Mouse (Mus musculus): ENCODE data around the gene Snap23.
"Not testable (repeated sequence)": the region's sequence is repeated elsewhere in the genome, so short reads cannot be mapped to it uniquely, and the experiment has no call there.

Snap23 gene

GRCm38 (mm10) chr2:120566886-120567797, at the start of gene Snap23:
Gene Snap23 (plus strand): TSS chr2:120567671.
- ATAC-seq (ENCODE audit: insufficient number of reproducible peaks, low FRiP score, low TSS enrichment): peak; percentile 97

GRCm38 (mm10) chr2:120518547-120519210, 48.8 kb upstream of the Snap23 start:
- no peak for ATAC-seq (ENCODE audit: insufficient number of reproducible peaks, low FRiP score, low TSS enrichment)

GRCm38 (mm10) chr2:120526771-120527170, 40.7 kb upstream of the Snap23 start:
- no peak for ATAC-seq (ENCODE audit: insufficient number of reproducible peaks, low FRiP score, low TSS enrichment)

DNA sequence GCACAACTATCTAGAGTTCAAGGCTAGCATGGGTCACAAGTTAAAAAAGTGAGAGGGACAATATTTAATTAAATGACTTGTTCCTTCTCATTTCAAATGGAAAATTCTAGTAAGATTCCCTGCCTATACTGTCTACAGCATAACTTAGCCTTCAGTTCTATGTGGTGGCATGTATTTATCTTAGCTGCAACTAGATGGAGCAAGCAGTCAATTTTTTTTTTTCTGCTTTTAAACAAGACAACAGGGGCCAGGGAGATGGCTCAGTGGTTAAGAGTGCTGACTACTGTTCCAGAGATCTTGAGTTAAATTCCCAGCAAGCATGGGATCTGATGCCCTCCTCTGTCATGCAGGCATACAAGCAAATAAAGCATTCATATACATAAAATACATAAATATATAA, 37.9 kb upstream of the Snap23 start:
- no peak for ATAC-seq (ENCODE audit: insufficient number of reproducible peaks, low FRiP score, low TSS enrichment)

DNA sequence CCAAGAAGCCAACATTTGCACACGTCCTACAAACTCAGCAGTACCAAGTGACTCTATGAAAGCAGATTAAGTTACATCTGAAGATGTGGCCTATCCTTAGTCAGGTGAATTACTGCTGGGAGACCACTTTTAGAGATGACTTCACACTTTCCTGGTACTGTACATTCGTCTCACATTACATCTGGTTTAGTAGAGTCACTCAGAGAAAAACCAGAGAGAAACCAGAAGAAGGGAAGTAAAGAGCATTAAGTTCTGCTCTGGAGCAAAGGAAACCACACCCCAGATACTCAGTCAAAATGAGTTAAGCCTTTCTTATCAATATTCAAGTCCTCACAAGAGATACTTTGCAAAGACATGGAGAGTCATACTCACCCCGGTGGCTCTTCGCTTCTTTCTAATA, 36.2 kb upstream of the Snap23 start:
- ATAC-seq (ENCODE audit: insufficient number of reproducible peaks, low FRiP score, low TSS enrichment): no peak

DNA sequence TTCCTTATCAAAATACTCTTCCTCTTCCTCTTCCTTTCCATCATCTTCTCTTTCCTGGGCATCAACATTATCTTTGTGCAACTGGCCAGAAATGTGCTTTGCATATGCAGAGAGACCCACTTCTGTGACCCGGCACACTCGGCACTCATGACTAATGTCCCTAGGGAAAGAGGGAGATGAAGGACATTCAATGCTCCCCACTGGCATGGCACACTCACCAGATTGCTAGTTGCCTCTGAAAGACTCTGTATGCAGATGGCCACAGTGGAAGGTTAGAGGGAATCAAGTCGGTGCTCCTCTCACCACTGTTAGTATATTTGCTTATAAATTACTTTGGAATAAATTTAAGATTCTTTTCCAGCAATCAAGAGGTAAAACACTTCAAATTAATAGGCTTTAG, 28.1 kb upstream of the Snap23 start:
- no peak for ATAC-seq (ENCODE audit: insufficient number of reproducible peaks, low FRiP score, low TSS enrichment)

GRCm38 (mm10) chr2:120539778-120540208, 27.7 kb upstream of the Snap23 start:
- no peak for ATAC-seq (ENCODE audit: insufficient number of reproducible peaks, low FRiP score, low TSS enrichment)

- ATAC-seq (ENCODE audit: insufficient number of reproducible peaks, low FRiP score, low TSS enrichment): no peak
Observed at GRCm38 (mm10) chr2:120544732-120545131, 22.7 kb upstream of the Snap23 start.

DNA sequence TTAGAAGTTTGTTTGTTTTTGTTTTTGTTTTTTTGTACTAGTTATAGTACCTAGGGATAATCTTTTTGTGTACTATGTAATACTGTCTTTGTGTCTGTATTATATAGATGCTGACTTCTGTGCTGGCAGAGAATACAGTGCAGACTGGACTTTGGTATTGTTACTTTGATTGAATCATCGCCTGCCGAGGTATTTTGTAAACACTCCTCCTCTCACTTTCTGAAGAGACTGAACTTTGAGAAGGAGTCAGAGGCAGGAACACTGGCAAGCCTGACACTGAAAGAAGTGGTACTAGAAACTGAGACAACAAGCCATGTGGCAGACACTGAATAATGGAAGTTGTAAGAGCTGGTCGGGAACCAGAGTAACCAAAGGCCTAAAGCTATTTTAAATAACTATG, 10.6 kb upstream of the Snap23 start:
- ATAC-seq (ENCODE audit: insufficient number of reproducible peaks, low FRiP score, low TSS enrichment): no peak

GRCm38 (mm10) chr2:120558813-120559212, 8.7 kb upstream of the Snap23 start:
- no peak for ATAC-seq (ENCODE audit: insufficient number of reproducible peaks, low FRiP score, low TSS enrichment)

DNA sequence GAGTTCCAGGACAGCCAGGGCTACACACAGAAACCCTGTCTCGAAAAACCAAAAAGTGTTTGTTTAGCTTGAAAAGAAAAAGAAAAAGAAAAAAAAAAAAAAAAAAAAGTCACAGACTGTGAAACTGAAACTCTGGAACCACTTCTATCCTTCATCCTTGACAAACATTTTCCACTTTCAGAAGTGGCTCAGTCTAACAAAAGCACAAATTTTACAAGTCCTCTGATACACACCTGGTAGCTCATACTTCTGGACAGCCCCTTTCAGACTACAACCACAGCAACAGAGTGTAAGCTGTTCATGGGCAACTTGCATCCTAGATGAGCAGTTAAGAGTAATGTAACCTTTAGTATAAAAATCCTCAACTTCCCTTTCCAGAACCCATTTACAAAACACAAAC, 5.9 kb upstream of the Snap23 start:
- no peak for ATAC-seq (ENCODE audit: insufficient number of reproducible peaks, low FRiP score, low TSS enrichment)

GRCm38 (mm10) chr2:120562859-120563234, 4.6 kb upstream of the Snap23 start:
- no peak for ATAC-seq (ENCODE audit: insufficient number of reproducible peaks, low FRiP score, low TSS enrichment)

DNA sequence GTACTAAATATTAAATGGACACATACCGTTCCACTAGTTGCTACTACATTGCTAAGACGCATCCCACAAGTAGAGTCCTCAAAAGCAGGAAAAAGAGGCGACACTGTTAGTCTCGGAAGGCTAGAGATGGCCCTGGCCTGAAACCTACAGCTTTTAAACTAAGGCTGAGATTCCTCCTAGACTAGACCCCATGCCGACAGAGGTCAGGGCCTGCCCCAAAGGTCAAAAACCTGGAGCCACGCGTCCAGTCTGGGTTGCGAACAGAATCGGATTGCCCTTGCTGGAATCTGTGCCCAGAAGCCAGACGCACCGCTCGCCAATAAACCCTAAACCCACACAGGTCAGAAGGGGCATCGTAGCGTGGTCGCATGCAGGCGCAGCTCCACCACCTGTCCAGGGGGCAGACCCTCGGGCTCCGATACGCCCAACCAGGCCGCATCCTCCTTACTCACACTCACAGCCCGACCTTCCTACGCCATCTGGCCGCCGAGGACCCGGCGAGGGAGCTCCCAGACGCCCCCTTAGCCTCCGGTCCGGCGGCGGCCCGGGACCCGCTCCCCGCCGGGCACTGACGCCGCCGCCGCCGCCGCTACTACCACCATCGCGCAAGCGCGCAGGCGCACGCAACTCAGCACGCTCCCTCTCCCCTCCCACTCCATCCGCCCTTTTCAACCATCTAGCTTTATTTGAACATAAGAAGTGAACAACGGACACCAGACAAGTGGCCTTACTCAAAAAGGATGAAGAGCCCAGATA, 4.1 kb upstream of the Snap23 start, which contains the start of gene Zfp106:
Gene Zfp106 (minus strand): TSS at position 609 of the 756 bp plus-strand sequence.
- ATAC-seq (ENCODE audit: insufficient number of reproducible peaks, low FRiP score, low TSS enrichment): peak; percentile 73

DNA sequence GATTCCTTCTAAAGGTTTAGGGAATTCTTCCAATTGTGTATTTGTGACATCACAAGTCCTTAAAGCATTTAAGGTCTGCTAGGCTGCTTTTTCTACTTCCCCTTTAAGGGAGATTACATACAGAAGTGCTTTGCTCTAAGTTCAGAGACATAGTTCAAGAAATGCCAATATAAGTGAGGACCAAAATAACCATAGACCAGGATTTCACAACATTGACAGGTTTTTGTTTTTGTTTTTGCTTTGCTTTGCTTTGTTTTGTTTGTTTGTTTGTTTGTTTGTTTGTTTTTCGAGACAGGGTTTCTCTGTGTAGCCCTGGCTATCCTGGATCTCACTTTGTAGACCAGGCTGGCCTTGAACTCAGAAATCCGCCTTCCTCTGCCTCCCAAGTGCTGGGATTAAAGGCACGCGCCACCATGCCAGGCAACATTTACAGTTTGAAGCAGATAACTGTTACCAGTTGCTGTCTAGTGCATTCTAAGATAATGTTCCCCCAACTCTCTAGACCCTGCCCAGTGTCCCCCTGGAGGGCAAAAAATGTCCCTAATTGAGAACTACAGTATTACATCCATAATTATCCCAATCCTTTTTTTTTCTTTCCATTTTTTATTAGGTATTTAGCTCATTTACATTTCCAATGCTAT, 2.8 kb upstream of the Snap23 start:
- ATAC-seq (ENCODE audit: insufficient number of reproducible peaks, low FRiP score, low TSS enrichment): not testable (repeated sequence)

- no peak for ATAC-seq (ENCODE audit: insufficient number of reproducible peaks, low FRiP score, low TSS enrichment)
Observed at GRCm38 (mm10) chr2:120565363-120565762, 2.1 kb upstream of the Snap23 start.

DNA sequence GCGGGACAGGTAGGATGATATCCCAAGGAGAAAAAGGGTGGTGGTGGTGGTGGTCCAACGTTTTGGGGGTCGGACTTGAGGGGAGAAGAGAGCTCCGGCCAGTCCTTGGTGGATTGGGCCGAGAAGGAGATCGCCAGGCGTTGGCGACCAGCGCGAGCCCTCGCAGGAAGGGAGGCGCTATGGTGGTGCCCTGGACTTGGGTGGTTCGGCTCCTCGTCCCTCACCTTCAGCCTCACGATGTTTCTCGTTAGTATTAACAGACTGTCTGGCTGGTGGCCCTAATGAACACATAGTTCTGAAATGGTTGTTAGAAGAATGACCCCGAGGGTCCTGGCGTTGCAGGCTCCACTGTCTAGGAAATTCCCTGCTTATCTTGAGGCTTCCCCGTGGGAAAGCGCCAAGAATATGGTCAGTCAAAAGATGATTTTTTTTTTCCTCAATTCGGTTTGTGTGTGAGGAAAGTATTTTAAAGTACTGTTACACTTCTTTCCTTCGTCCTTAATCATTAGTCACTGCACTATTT, 388 bp downstream of the Snap23 start:
- peak; percentile 67 for ATAC-seq (ENCODE audit: insufficient number of reproducible peaks, low FRiP score, low TSS enrichment)

DNA sequence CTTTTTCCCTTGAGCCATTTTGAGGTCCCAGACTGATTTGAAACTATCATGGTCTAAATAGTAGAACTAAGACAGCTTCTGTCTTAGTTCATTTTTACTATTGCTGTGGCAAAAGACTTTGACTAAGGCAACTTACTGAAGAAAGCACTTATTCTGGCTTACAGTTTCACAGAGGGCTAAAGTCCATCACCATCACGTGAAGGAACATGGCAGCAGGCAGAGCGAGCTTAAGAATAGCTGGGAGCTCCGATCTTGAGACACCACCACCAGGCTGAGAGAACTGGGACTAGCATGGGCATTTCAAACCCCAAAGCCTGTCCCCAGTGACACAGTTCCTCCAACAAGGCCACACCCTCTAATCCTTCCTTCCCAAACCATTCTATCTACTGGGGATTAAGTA, 3.6 kb downstream of the Snap23 start:
- no peak for ATAC-seq (ENCODE audit: insufficient number of reproducible peaks, low FRiP score, low TSS enrichment)

DNA sequence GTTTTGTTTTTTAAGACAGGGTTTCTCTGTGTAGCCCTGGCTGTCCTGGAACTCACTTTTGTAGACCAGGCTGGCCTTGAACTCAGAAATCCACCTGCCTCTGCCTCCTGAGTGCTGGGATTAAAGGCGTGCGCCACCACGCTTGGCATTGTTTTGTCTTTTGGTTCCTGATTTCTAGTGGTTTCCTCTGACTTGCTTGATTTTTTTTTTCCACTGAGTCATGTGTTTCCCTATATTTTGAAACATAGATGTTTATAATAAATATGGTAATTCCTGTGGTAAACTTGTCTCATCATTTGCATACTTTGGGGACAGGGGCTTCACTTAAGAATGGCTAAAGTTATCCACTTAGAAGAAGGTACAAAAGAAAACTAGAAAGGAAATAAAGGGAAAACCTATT, 4.7 kb downstream of the Snap23 start:
- not testable (repeated sequence) for ATAC-seq (ENCODE audit: insufficient number of reproducible peaks, low FRiP score, low TSS enrichment)

DNA sequence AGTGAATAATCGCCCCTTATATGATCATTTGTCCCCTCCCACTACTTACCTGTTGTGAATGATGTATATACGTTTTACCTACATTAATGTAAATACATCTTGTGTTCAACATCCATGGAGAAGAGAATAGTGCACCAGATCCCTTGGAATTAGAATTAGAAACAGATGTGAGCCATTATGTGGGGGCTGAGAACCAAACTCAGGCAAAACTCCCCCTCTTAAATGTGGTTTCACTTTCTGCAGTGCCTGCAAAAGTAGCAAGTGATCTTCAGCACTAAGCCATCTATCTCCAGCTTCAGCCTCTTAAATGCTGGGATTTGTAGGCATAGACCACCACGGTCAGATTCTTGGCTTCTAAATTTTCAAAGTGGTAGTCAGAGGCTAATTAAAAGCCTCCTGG, 7.7 kb downstream of the Snap23 start:
- ATAC-seq (ENCODE audit: insufficient number of reproducible peaks, low FRiP score, low TSS enrichment): no peak

GRCm38 (mm10) chr2:120575978-120576377, 8.5 kb downstream of the Snap23 start:
- no peak for ATAC-seq (ENCODE audit: insufficient number of reproducible peaks, low FRiP score, low TSS enrichment)
